Mouse (Mus musculus): ENCODE data around the gene Zmat3.

GRCm38 (mm10) chr3:32408811-32409273, 43.0 kb upstream of the Zmat3 start:
- TF ChIP-seq POLR2A (IDR thresholded peaks at IDR 0.05; ENCODE audit: insufficient read depth, low read depth, low read length) (no peak), CTCF (IDR thresholded peaks at IDR 0.05) (no peak), EP300 (IDR thresholded peaks at IDR 0.05; ENCODE audit: insufficient read depth, low read depth, low read length) (no peak)

All from heart, adult 2 months (tissue).